Mouse (Mus musculus) hindbrain, embryonic 14.5 days (tissue): Measurements from ENCODE around the gene Il17ra. TPM values are rescaled to one million over a fixed set of nuclear protein-coding genes. Genes with fewer than 3 reads are reported as not detected.

Source experiments
- ATAC-seq: fragments of 200-750 bp; cut with Nextera tagmentation; 2 replicates; pipeline ENCODE4 v1.8.0; 2017; ENCODE audit warnings: moderate number of reproducible peaks, mild to moderate bottlenecking, moderate TSS enrichment, moderate library complexity; ENCODE audit not compliant: low FRiP score
- DNase-seq: peaks from one replicate; pipeline ENCODE4 v3.0.0-alpha.2; 2015; ENCODE audit warnings: low spot score
- H3K27ac ChIP-seq: fragments of 300-500 bp; sonication (generic); 2 replicates; pipeline ENCODE4 v1.5.1; 2014; ENCODE audit warnings: mild to moderate bottlenecking, moderate library complexity
- H3K27me3 ChIP-seq: fragments of 300-500 bp; sonication (generic); 2 replicates; pipeline ENCODE4 v1.6.1; 2014; ENCODE audit warnings: mild to moderate bottlenecking, low read length, mixed read lengths; ENCODE audit not compliant: control insufficient read depth, insufficient read depth
- H3K36me3 ChIP-seq: fragments of 300-500 bp; sonication (generic); replicated peaks from 2 replicates; pipeline ENCODE4 v1.6.1; 2014; ENCODE audit not compliant: control insufficient read depth, insufficient read depth
- H3K4me1 ChIP-seq: fragments of 300-500 bp; sonication (generic); replicated peaks from 2 replicates; pipeline ENCODE4 v1.6.1; 2014; ENCODE audit warnings: antibody characterized with exemption, low read length, mixed read lengths; ENCODE audit not compliant: control insufficient read depth, insufficient read depth
- H3K4me2 ChIP-seq: fragments of 300-500 bp; sonication (generic); replicated peaks from 2 replicates; pipeline ENCODE4 v1.6.1; 2014; ENCODE audit warnings: mild to moderate bottlenecking, moderate library complexity
- H3K4me3 ChIP-seq: fragments of 300-500 bp; sonication (generic); replicated peaks from 2 replicates; pipeline ENCODE4 v1.5.1; 2014; ENCODE audit warnings: mild to moderate bottlenecking, low read length
- H3K9ac ChIP-seq: fragments of 300-500 bp; sonication (generic); 2 replicates; pipeline ENCODE4 v1.6.1; 2014
- H3K9me3 ChIP-seq: fragments of 300-500 bp; sonication (generic); 2 replicates; pipeline ENCODE4 v1.6.1; 2016; ENCODE audit warnings: low read length; ENCODE audit not compliant: control insufficient read depth
- WGBS: fragments of 180-500 bp; shearing (Covaris S2); extraction: QIAGEN DNeasy Blood & Tissue Kit; methylation state at CpG from one replicate; pipeline ENCODE4 v1.1.7; 2014; 5-methylcytosine and 5-hydroxymethylcytosine counted together
- polyA plus RNA-seq: library from polyadenylated mRNA; unstranded; fragments of >200 nt; fragmentation: Nextera tagmentation; extraction: Ambion mirVana; gene quantifications from 2 replicates; pipeline ENCODE4 v1.2.1, GENCODE M21; 2014

The Il17ra gene
- polyA plus RNA-seq, 1 experiment from 2014 or later, result 3.6 TPM

GRCm38 (mm10) chr6:120468259-120468658 lies 5.2 kb downstream of the Il17ra start:
- no peak overlapping the region for H3K9ac ChIP-seq
- DNase-seq (no peak), ATAC-seq (no peak)
- 94% methylated on average over 4 of the region's 4 CpGs for WGBS
- no peaks in the 10 kb centered on the region for H3K9me3 ChIP-seq
- H3K27me3 ChIP-seq, result peaks cover 21% of the 10 kb centered on the region
- peaks cover 24% of the 10 kb centered on the region for H3K4me1 ChIP-seq
- no peak overlapping the region for H3K4me2 ChIP-seq
- H3K4me3 ChIP-seq, result no peak overlapping the region
- H3K36me3 ChIP-seq, result no peaks in the 10 kb centered on the region
- H3K27ac ChIP-seq, result no peak overlapping the region

GRCm38 (mm10) chr6:120469268-120469667 lies 6.2 kb downstream of the Il17ra start:
- no peak for ATAC-seq
- DNase-seq, result no peak
- H3K27ac ChIP-seq, result no peak overlapping the region

DNA sequence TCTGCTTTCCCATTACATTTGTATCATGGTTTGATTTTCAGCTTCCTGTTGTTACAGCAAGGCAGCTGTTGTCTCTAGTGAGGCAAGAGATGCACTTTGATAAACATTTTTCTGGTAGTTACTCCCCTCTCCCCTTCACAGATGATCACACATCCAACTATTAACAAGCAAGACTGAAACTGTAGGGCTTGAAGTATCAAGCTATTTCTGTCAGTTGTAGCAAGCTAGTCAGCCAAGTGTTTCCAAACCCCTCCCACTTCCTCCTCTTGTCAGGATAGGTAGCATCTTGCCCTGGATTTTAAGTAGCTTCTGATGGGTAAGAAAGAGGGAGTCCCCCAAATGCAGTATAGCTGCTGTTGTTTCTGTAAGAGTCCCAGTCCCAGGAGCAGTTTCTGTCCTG lies 6.7 kb downstream of the Il17ra start:
- ATAC-seq, result no peak
- H3K36me3 ChIP-seq, result no peaks in the 10 kb centered on the region
- DNase-seq, result no peak

More at GRCm38 (mm10) chr6:120469268-120469667, 6.2 kb downstream of the Il17ra start:
- H3K9ac ChIP-seq, result no peak overlapping the region
- H3K27me3 ChIP-seq, result peaks cover 12% of the 10 kb centered on the region
- H3K4me1 ChIP-seq, result peaks cover 20% of the 10 kb centered on the region
- H3K4me2 ChIP-seq, result no peak overlapping the region
- no peaks in the 10 kb centered on the region for H3K9me3 ChIP-seq
- no peak overlapping the region for H3K4me3 ChIP-seq
- H3K36me3 ChIP-seq, result no peaks in the 10 kb centered on the region
- 69% methylated on average over 3 of the region's 3 CpGs for WGBS

DNA sequence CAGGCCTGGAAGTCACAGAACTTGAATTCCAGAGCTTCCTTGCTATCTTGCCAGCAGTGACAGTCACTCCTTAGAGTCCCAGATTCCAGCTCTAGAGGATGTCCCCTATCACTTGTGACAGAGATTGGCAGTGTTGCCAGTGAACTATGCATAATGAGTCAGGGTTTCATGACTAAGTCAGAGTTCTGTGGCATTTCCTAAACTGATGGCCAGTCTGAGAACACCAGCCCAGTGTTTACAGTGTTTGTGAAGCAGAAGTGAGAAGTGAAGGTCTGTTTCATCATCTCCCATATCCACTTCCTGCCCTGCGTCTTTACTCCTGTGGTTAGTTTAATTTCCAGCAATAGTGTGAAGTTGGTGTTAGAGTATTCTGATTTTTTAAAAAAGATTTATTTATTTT lies 7.6 kb downstream of the Il17ra start:
- no peaks in the 10 kb centered on the region for H3K27me3 ChIP-seq
- H3K4me2 ChIP-seq, result no peak overlapping the region
- no peak overlapping the region for H3K27ac ChIP-seq
- DNase-seq, result no peak
- no peak overlapping the region for H3K9ac ChIP-seq
- H3K36me3 ChIP-seq, result no peaks in the 10 kb centered on the region
- 88% methylated on average over 1 of the region's 1 CpGs for WGBS
- H3K4me3 ChIP-seq, result no peak overlapping the region
- ATAC-seq, result no peak
- H3K9me3 ChIP-seq, result no peaks in the 10 kb centered on the region
- H3K4me1 ChIP-seq, result peaks cover 20% of the 10 kb centered on the region

More for the DNA sequence above, 6.7 kb downstream of the Il17ra start:
- Histone ChIP-seq H3K27ac (no peak overlapping the region), H3K9me3 (no peaks in the 10 kb centered on the region), H3K9ac (no peak overlapping the region), H3K4me2 (no peak overlapping the region), H3K4me3 (no peak overlapping the region), H3K4me1 (peaks cover 20% of the 10 kb centered on the region), H3K27me3 (peaks cover 7% of the 10 kb centered on the region)

- WGBS, result 0% methylated on average over 5 of the region's 5 CpGs
- DNase-seq, result peak; percentile 65
- Histone ChIP-seq H3K27me3 (no peaks in the 10 kb centered on the region), H3K4me2 (no peak overlapping the region), H3K9me3 (no peaks in the 10 kb centered on the region), H3K27ac (peak overlapping the region; percentile 70), H3K36me3 (no peaks in the 10 kb centered on the region), H3K9ac (peak overlapping the region; percentile 3; the same call in 1 of the 2 replicates), H3K4me3 (no peak overlapping the region), H3K4me1 (peaks cover 20% of the 10 kb centered on the region)
- peak; percentile 75 for ATAC-seq
These were observed 9.0 kb downstream of the Il17ra start for GRCm38 (mm10) chr6:120471991-120472441.

DNA sequence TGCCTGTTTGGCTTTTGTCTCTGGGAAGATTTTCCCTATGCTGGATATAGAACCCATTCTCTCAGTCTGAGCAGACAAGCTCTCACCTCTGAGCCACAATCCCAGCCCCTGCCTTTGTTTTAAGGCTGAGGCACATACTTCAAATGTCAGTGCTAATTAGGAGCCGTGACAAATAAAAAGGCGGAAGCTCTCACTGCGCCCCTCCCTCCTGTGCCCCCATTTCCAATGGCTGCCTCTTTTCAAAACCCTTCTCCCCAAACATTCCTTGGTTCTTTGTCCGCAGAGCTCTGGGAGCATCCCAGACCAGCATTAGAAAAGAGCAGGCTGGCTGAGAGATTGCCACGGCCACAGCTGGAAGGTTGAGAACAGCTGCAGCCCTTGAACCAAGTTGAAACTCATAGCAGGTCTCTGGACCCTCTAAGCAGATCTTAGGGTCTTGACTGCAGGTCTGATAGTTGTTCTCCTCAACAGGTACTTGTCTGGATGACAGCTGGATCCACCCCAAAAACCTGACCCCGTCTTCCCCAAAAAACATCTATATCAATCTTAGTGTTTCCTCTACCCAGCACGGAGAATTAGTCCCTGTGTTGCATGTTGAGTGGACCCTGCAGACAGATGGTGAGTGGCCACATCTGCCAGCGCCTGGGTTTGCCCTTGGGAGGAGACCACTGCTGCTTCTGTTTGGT lies 9.6 kb downstream of the Il17ra start:
- peak overlapping the region; percentile 70 for H3K27ac ChIP-seq
- H3K9ac ChIP-seq, result peak overlapping the region; percentile 3; the same call in 1 of the 2 replicates
- no peaks in the 10 kb centered on the region for H3K27me3 ChIP-seq
- 7% methylated on average over 8 of the region's 8 CpGs for WGBS
- no peaks in the 10 kb centered on the region for H3K9me3 ChIP-seq
- no peaks in the 10 kb centered on the region for H3K36me3 ChIP-seq
- H3K4me1 ChIP-seq, result peaks cover 20% of the 10 kb centered on the region
- no peak overlapping the region for H3K4me2 ChIP-seq
- DNase-seq (no peak), ATAC-seq (peak; percentile 61)
- no peak overlapping the region for H3K4me3 ChIP-seq

GRCm38 (mm10) chr6:120473427-120473826 lies 10.4 kb downstream of the Il17ra start:
- peak; percentile 19 for ATAC-seq
- Histone ChIP-seq H3K27ac (peak overlapping the region; percentile 70), H3K4me2 (no peak overlapping the region), H3K4me1 (peaks cover 20% of the 10 kb centered on the region), H3K36me3 (no peaks in the 10 kb centered on the region), H3K27me3 (no peaks in the 10 kb centered on the region), H3K9ac (no peak overlapping the region), H3K4me3 (no peak overlapping the region), H3K9me3 (no peaks in the 10 kb centered on the region)
- DNase-seq, result no peak
- 21% methylated on average over 5 of the region's 5 CpGs for WGBS

GRCm38 (mm10) chr6:120475288-120475687 lies 12.2 kb downstream of the Il17ra start:
- no peaks in the 10 kb centered on the region for H3K27me3 ChIP-seq
- H3K9ac ChIP-seq, result no peak overlapping the region
- DNase-seq (no peak), ATAC-seq (no peak)
- no peak overlapping the region for H3K4me3 ChIP-seq
- H3K27ac ChIP-seq, result no peak overlapping the region
- H3K4me2 ChIP-seq, result no peak overlapping the region
- 86% methylated on average over 8 of the region's 8 CpGs for WGBS
- H3K36me3 ChIP-seq, result 0 out of 2 replicates have a peak, but pooled peaks cover 3% of the 10 kb centered on the region
- H3K4me1 ChIP-seq, result peaks cover 20% of the 10 kb centered on the region
- H3K9me3 ChIP-seq, result no peaks in the 10 kb centered on the region

DNA sequence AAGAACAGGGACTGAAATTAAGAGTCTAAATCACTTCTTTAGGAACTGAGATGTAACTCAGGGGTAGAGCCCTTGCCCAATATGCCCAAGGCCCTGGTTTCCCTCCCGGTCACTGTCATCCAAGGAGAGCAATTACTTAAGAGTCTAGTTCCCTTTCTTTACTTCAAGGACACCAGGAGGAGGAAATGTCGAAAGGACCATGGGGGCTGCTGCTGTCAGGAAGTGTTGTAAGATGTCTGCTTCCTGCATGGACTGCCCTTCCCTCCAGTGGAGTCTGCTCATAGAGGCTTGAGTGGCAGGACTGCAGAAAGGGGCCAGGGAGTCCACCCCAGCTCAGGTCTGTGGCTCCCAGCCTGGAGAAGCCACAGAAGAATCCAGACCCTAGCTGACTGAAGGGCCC lies 16.3 kb downstream of the Il17ra start:
- H3K4me2 ChIP-seq, result no peak overlapping the region
- ATAC-seq, result no peak
- no peak overlapping the region for H3K9ac ChIP-seq
- DNase-seq, result no peak
- 91% methylated on average over 2 of the region's 2 CpGs for WGBS
- no peak overlapping the region for H3K27ac ChIP-seq
- H3K9me3 ChIP-seq, result no peaks in the 10 kb centered on the region
- H3K27me3 ChIP-seq, result no peaks in the 10 kb centered on the region
- H3K36me3 ChIP-seq, result 0 out of 2 replicates have a peak, but pooled peaks cover 3% of the 10 kb centered on the region
- H3K4me3 ChIP-seq, result no peak overlapping the region
- no peaks in the 10 kb centered on the region for H3K4me1 ChIP-seq
